Mouse (Mus musculus): ENCODE results near the gene Hes5. TPM values are rescaled to one million over a fixed set of nuclear protein-coding genes. Genes with fewer than 3 reads are reported as not detected.

The Hes5 gene
- polyA plus RNA-seq, 1 experiment from 2014 or later, result 167 TPM

DNA sequence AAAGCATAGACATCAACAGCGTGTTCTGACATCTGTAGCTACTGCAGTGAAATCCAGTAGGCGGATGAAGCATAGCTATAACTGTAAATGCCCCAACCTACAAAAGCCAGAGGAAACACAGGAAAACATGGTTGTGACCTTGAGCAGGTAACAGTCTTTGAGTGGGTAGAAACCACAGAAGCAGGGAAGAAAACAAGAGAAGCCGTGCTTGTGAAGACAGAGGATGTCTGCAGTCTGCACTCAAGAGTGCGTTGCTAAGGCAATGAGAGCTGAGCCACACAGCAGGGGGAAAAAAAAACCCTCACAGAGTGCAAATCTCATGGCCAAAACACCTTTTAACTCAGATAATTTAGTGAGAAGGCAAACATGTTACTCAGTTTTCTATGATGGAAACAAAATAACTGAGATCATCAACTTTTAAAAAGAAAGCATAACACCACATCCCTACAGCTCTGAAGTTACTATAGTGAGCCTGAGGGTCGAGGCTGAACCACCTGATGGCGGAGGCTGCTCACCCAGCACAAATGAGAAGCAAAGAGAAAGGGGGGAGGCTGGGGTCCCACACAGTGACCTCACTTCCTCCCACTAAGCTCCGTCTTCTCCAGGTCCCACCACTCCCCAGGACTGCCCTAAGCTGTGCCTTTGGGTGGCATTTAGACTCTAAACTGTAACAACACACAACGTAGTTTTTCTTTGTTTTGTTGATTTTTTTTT is 24.0 kb upstream of the Hes5 start:
- Histone ChIP-seq H3K27me3 (replicated peaks; ENCODE audit: control insufficient read depth, insufficient read depth, low read length) (no peaks in the 10 kb centered on the region), H3K4me2 (ENCODE audit: low read length) (no peak overlapping the region), H3K4me3 (ENCODE audit: low read length) (no peak overlapping the region), H3K9me3 (ENCODE audit: control insufficient read depth, low read length) (no peaks in the 10 kb centered on the region), H3K4me1 (ENCODE audit: control insufficient read depth, insufficient read depth, low read depth, low read length) (no peaks in the 10 kb centered on the region), H3K36me3 (ENCODE audit: control insufficient read depth, insufficient read depth, low read length) (no peaks in the 10 kb centered on the region), H3K9ac (ENCODE audit: low read depth, low read length) (no peak overlapping the region), H3K27ac (ENCODE audit: low read depth, low read length) (no peak overlapping the region)
- no peak for ATAC-seq
- 55% methylated on average over 8 of the region's 8 CpGs for WGBS

- Histone ChIP-seq H3K4me2 (ENCODE audit: low read length) (no peak overlapping the region), H3K27me3 (replicated peaks; ENCODE audit: control insufficient read depth, insufficient read depth, low read length) (no peaks in the 10 kb centered on the region), H3K9me3 (ENCODE audit: control insufficient read depth, low read length) (no peaks in the 10 kb centered on the region), H3K27ac (ENCODE audit: low read depth, low read length) (no peak overlapping the region), H3K4me3 (ENCODE audit: low read length) (no peak overlapping the region), H3K9ac (ENCODE audit: low read depth, low read length) (no peak overlapping the region), H3K36me3 (ENCODE audit: control insufficient read depth, insufficient read depth, low read length) (no peaks in the 10 kb centered on the region), H3K4me1 (ENCODE audit: control insufficient read depth, insufficient read depth, low read depth, low read length) (no peaks in the 10 kb centered on the region)
- no peak for ATAC-seq
- WGBS, result 85% methylated on average over 1 of the region's 1 CpGs
Measured at GRCm38 (mm10) chr4:154937746-154938145, 23.0 kb upstream of the Hes5 start.

GRCm38 (mm10) chr4:154940156-154940555 is 20.6 kb upstream of the Hes5 start:
- ATAC-seq, result no peak
- Histone ChIP-seq H3K27me3 (replicated peaks; ENCODE audit: control insufficient read depth, insufficient read depth, low read length) (no peaks in the 10 kb centered on the region), H3K27ac (ENCODE audit: low read depth, low read length) (no peak overlapping the region), H3K4me1 (ENCODE audit: control insufficient read depth, insufficient read depth, low read depth, low read length) (no peaks in the 10 kb centered on the region), H3K4me2 (ENCODE audit: low read length) (no peak overlapping the region), H3K9ac (ENCODE audit: low read depth, low read length) (no peak overlapping the region), H3K4me3 (ENCODE audit: low read length) (no peak overlapping the region), H3K36me3 (ENCODE audit: control insufficient read depth, insufficient read depth, low read length) (no peaks in the 10 kb centered on the region), H3K9me3 (ENCODE audit: control insufficient read depth, low read length) (no peaks in the 10 kb centered on the region)
- 98% methylated on average over 2 of the region's 2 CpGs for WGBS

- Histone ChIP-seq H3K9ac (ENCODE audit: low read depth, low read length) (no peak overlapping the region), H3K36me3 (ENCODE audit: control insufficient read depth, insufficient read depth, low read length) (no peaks in the 10 kb centered on the region), H3K27ac (ENCODE audit: low read depth, low read length) (no peak overlapping the region), H3K9me3 (ENCODE audit: control insufficient read depth, low read length) (no peaks in the 10 kb centered on the region), H3K4me3 (ENCODE audit: low read length) (no peak overlapping the region), H3K27me3 (replicated peaks; ENCODE audit: control insufficient read depth, insufficient read depth, low read length) (no peaks in the 10 kb centered on the region), H3K4me1 (ENCODE audit: control insufficient read depth, insufficient read depth, low read depth, low read length) (peaks cover 9% of the 10 kb centered on the region), H3K4me2 (ENCODE audit: low read length) (no peak overlapping the region)
- WGBS, result 90% methylated on average over 5 of the region's 5 CpGs
- no peak for ATAC-seq
Measured at GRCm38 (mm10) chr4:154941831-154942230, 18.9 kb upstream of the Hes5 start.

DNA sequence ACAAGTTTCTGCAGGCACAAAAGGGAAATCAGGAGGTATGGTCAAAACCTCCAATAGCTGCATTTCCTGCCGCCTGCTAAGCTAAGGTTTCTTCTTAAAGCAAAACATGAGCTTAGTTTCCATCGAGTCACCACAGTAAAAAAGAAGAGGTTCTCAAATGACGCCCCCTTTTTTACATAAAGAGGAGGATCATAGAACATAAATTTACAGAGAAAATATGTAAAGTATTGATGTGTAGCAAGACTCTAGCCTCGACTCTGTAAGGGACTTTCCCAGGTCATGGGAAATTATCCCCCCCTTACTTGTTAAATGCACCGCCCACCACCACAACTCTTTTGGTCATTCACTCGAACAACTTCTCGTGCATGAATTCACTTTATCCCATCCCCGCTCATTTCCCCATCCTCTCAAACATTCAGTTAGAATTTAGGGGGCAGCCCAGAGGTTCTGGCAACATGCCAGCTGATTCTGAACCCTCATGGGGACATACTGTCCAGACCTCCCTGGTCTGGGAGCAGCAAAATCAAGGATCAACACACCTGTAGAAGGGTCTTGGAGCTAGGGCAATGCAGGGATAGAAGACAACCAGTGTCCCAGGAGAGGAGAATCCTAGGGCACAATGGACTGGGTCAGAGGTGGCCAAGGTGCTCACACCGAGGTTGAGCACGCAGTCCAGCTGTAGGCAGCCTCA is 17.9 kb upstream of the Hes5 start:
- no peak overlapping the region for H3K4me3 ChIP-seq (ENCODE audit: low read length)
- no peak overlapping the region for H3K9ac ChIP-seq (ENCODE audit: low read depth, low read length)
- no peak overlapping the region for H3K4me2 ChIP-seq (ENCODE audit: low read length)
- H3K27ac ChIP-seq (ENCODE audit: low read depth, low read length), result no peak overlapping the region
- ATAC-seq, result no peak
- H3K4me1 ChIP-seq (ENCODE audit: control insufficient read depth, insufficient read depth, low read depth, low read length), result peaks cover 9% of the 10 kb centered on the region
- no peaks in the 10 kb centered on the region for H3K36me3 ChIP-seq (ENCODE audit: control insufficient read depth, insufficient read depth, low read length)
- H3K27me3 ChIP-seq (replicated peaks; ENCODE audit: control insufficient read depth, insufficient read depth, low read length), result no peaks in the 10 kb centered on the region
- 86% methylated on average over 10 of the region's 10 CpGs for WGBS
- H3K9me3 ChIP-seq (ENCODE audit: control insufficient read depth, low read length), result no peaks in the 10 kb centered on the region

DNA sequence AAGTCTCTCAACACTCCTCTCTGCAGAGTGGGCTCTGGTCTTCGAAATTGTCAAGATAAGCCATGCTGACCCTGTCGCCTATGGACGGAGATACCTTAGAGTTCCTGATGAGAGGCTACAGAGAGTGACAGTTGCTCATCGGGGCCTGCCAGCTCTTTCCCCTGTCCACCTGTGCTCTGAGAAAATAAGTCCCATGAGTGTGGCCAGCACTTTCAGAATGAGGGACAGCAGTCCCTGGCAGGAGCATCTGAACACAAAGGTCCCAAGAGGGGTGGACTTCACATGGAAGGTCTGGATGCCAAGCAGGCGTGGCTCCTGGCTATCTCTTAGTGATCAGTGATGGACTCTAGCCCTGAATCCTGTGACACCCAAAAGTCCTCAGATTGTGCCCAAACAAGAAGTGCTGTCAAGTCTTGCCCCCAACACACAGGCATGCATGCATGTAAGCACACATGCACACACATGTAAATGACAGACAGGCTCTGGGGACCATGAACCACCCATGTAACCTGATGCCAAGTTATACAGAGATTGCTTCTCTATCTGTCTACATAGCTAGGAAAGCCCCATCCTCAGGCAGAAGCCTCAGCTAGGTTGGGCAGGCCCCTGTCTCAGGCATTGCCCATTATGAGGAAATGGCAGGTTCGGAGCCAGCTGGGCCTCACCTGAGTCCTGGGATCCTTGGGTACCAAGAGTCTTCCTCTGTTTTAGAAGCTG is 17.2 kb upstream of the Hes5 start:
- WGBS, result 88% methylated on average over 6 of the region's 6 CpGs
- Histone ChIP-seq H3K9ac (ENCODE audit: low read depth, low read length) (no peak overlapping the region), H3K36me3 (ENCODE audit: control insufficient read depth, insufficient read depth, low read length) (no peaks in the 10 kb centered on the region), H3K27ac (ENCODE audit: low read depth, low read length) (no peak overlapping the region), H3K4me1 (ENCODE audit: control insufficient read depth, insufficient read depth, low read depth, low read length) (peaks cover 9% of the 10 kb centered on the region), H3K9me3 (ENCODE audit: control insufficient read depth, low read length) (no peaks in the 10 kb centered on the region), H3K4me2 (ENCODE audit: low read length) (no peak overlapping the region), H3K4me3 (ENCODE audit: low read length) (no peak overlapping the region), H3K27me3 (replicated peaks; ENCODE audit: control insufficient read depth, insufficient read depth, low read length) (no peaks in the 10 kb centered on the region)
- no peak for ATAC-seq

DNA sequence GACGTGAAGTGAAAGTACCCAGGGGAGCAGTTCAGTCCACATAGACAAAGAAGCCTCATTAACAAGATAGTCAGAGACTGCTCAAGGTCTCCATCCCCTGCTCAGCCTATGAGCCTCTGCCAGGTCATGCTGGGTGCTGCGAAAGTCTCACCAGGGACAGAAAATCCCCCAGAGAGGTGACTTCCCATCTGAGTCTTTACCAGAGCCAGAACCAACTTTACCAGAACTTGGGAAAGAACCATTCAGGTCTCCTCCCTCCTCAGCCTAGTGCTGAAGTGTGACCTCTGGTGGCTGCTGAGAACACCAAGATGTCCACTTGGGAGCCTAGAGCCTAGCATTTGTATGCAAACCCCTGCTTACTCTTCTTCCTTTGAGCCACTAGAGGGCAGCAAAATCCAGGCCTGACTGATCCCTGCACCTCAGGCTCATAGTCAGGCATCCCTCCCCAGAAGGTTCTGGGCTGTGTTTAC is 16.6 kb upstream of the Hes5 start:
- no peak overlapping the region for H3K27ac ChIP-seq (ENCODE audit: low read depth, low read length)
- ATAC-seq, result peak; percentile 62
- H3K27me3 ChIP-seq (replicated peaks; ENCODE audit: control insufficient read depth, insufficient read depth, low read length), result no peaks in the 10 kb centered on the region
- no peak overlapping the region for H3K9ac ChIP-seq (ENCODE audit: low read depth, low read length)
- H3K4me2 ChIP-seq (ENCODE audit: low read length), result no peak overlapping the region
- 17% methylated on average over 2 of the region's 2 CpGs for whole genome bisulfite sequencing
- H3K9me3 ChIP-seq (ENCODE audit: control insufficient read depth, low read length), result no peaks in the 10 kb centered on the region
- H3K4me3 ChIP-seq (ENCODE audit: low read length), result no peak overlapping the region
- H3K4me1 ChIP-seq (ENCODE audit: control insufficient read depth, insufficient read depth, low read depth, low read length), result peaks cover 9% of the 10 kb centered on the region
- H3K36me3 ChIP-seq (ENCODE audit: control insufficient read depth, insufficient read depth, low read length), result no peaks in the 10 kb centered on the region

GRCm38 (mm10) chr4:154946319-154946718 is 14.4 kb upstream of the Hes5 start:
- Histone ChIP-seq H3K36me3 (ENCODE audit: control insufficient read depth, insufficient read depth, low read length) (no peaks in the 10 kb centered on the region), H3K27me3 (replicated peaks; ENCODE audit: control insufficient read depth, insufficient read depth, low read length) (no peaks in the 10 kb centered on the region), H3K27ac (ENCODE audit: low read depth, low read length) (peak overlapping the region; percentile 69), H3K4me3 (ENCODE audit: low read length) (peak overlapping the region; percentile 39), H3K9me3 (ENCODE audit: control insufficient read depth, low read length) (no peaks in the 10 kb centered on the region), H3K4me2 (ENCODE audit: low read length) (peak overlapping the region; percentile 67), H3K4me1 (ENCODE audit: control insufficient read depth, insufficient read depth, low read depth, low read length) (peaks cover 9% of the 10 kb centered on the region), H3K9ac (ENCODE audit: low read depth, low read length) (peak overlapping the region; percentile 56)
- under 1% methylated on average over 8 of the region's 8 CpGs for WGBS
- peak; percentile 88 for ATAC-seq

All from hindbrain, embryonic 16.5 days (tissue).